Comparison of ENCODE assay signal across 8 mouse cellular contexts in genomic region chr5:129501671-129502070, GRCm38 (mm10). TPM values are rescaled to one million over a fixed set of nuclear protein-coding genes. Genes with fewer than 3 reads are reported as not detected.
DNase-seq lines count a peak whose midpoint lies in the region; ATAC-seq and TF ChIP-seq lines count a peak whose summit lies in the region.

No protein-coding gene starts in this region.

- intact Hi-C loops in heart, postnatal 25 days (cut with DNase I), result loop anchor here (2.0 to 5.0 kb wide), 3 partner anchors 21 to 84 kb away; partner anchors contain the start of gene Mmp17

- 0 out of 2 replicates have a peak, but pooled peaks cover 3% of the 10 kb centered on the region for H3K27me3 ChIP-seq in heart, embryonic 10.5 days (ENCODE audit: insufficient read depth, poor library complexity, severe bottlenecking)
- H3K27me3 ChIP-seq in G1E (ENCODE audit: insufficient read depth, low read length), result peaks cover 3% of the 10 kb centered on the region; the same call in 1 of the 2 replicates
- no peaks in the 10 kb centered on the region for H3K27me3 ChIP-seq in intestine, postnatal 0 days (replicated peaks; ENCODE audit: control insufficient read depth, insufficient read depth, low read length)
- H3K27me3 ChIP-seq in stomach, embryonic 15.5 days (replicated peaks), result no peaks in the 10 kb centered on the region

- H3K36me3 ChIP-seq in heart, embryonic 10.5 days, result peaks cover 32% of the 10 kb centered on the region
- peaks cover 41% of the 10 kb centered on the region for H3K36me3 ChIP-seq in G1E (replicated peaks)
- peaks cover 26% of the 10 kb centered on the region for H3K36me3 ChIP-seq in intestine, postnatal 0 days (ENCODE audit: control insufficient read depth, insufficient read depth)
- peaks cover 28% of the 10 kb centered on the region for H3K36me3 ChIP-seq in macrophage (ENCODE audit: inconsistent target)
- peaks cover 19% of the 10 kb centered on the region; the same call in 1 of the 2 replicates for H3K36me3 ChIP-seq in stomach, embryonic 15.5 days

- H3K9ac ChIP-seq in intestine, postnatal 0 days (ENCODE audit: low read depth, low read length), result peak overlapping the region; percentile 88
- peak overlapping the region; percentile 98 for H3K9ac ChIP-seq in stomach, embryonic 15.5 days

- peaks cover 33% of the 10 kb centered on the region for H3K79me2 ChIP-seq in macrophage (ENCODE audit: inconsistent target)

- no peak for DNase-seq in heart, embryonic 10.5 days (ENCODE audit: low spot score)
- DNase-seq in heart, postnatal 25 days (ENCODE audit: low spot score), result no peak
- DNase-seq in G1E (ENCODE audit: low spot score), result peak; percentile 45
- DNase-seq in right cerebral cortex, adult 18-20 months, result no peak

- no peaks in the 10 kb centered on the region for H3K9me3 ChIP-seq in heart, embryonic 10.5 days
- H3K9me3 ChIP-seq in G1E (replicated peaks), result no peaks in the 10 kb centered on the region
- no peaks in the 10 kb centered on the region for H3K9me3 ChIP-seq in intestine, postnatal 0 days (ENCODE audit: control insufficient read depth)
- H3K9me3 ChIP-seq in stomach, embryonic 15.5 days, result no peaks in the 10 kb centered on the region

- peak overlapping the region; percentile 99 for H3K4me3 ChIP-seq in heart, embryonic 10.5 days
- H3K4me3 ChIP-seq in G1E (ENCODE audit: low read depth, low read length), result peak overlapping the region; percentile 94
- peak overlapping the region; percentile 86 for H3K4me3 ChIP-seq in intestine, postnatal 0 days (ENCODE audit: low read depth, low read length)
- peak overlapping the region; percentile 83 for H3K4me3 ChIP-seq in macrophage (ENCODE audit: inconsistent target)
- H3K4me3 ChIP-seq in stomach, embryonic 15.5 days (replicated peaks), result peak overlapping the region; percentile 98

- TF ChIP-seq CTCF in G1E (IDR thresholded peaks at IDR 0.05; ENCODE audit: low read depth, low read length), result no peak
- TF ChIP-seq CTCF in intestine, postnatal 0 days (IDR thresholded peaks at IDR 0.05; ENCODE audit: low read depth), result no peak

- H3K4me1 ChIP-seq in heart, embryonic 10.5 days, result peaks cover 12% of the 10 kb centered on the region
- peaks cover 21% of the 10 kb centered on the region for H3K4me1 ChIP-seq in G1E (ENCODE audit: insufficient read depth, low read depth, low read length)
- no peaks in the 10 kb centered on the region for H3K4me1 ChIP-seq in intestine, postnatal 0 days (replicated peaks; ENCODE audit: control insufficient read depth, insufficient read depth, low read length)
- peaks cover 7% of the 10 kb centered on the region for H3K4me1 ChIP-seq in stomach, embryonic 15.5 days

- no peak for ATAC-seq in G1E (ENCODE audit: extremely low read depth, insufficient number of reproducible peaks, low FRiP score, poor library complexity, severe bottlenecking)
- ATAC-seq in erythroblast, adult 5-6 weeks (replicated peaks; ENCODE audit: low FRiP score, poor library complexity, severe bottlenecking), result peak; percentile 34
- peak; percentile 58 for ATAC-seq in intestine, postnatal 0 days
- ATAC-seq in stomach, embryonic 15.5 days (ENCODE audit: insufficient read depth, low FRiP score, low read depth), result peak; percentile 57

- WGBS in heart, embryonic 10.5 days, result 1% methylated on average over 44 of the region's 44 CpGs
- 1% methylated on average over 34 of the region's 44 CpGs for WGBS in intestine, postnatal 0 days
- WGBS in macrophage (ENCODE audit: missing documents), result under 1% methylated on average over 44 of the region's 44 CpGs
- WGBS in stomach, embryonic 15.5 days, result under 1% methylated on average over 44 of the region's 44 CpGs

- H3K27ac ChIP-seq in heart, embryonic 10.5 days, result peak overlapping the region; percentile 97
- H3K27ac ChIP-seq in intestine, postnatal 0 days (ENCODE audit: low read depth, low read length), result peak overlapping the region; percentile 47; the same call in 1 of the 2 replicates
- peak overlapping the region; percentile 93; the same call in 1 of the 2 replicates for H3K27ac ChIP-seq in macrophage
- H3K27ac ChIP-seq in stomach, embryonic 15.5 days, result peak overlapping the region; percentile 64; the same call in 1 of the 2 replicates

- H3K4me2 ChIP-seq in intestine, postnatal 0 days (replicated peaks; ENCODE audit: low read depth), result peak overlapping the region; percentile 95
- peak overlapping the region; percentile 88 for H3K4me2 ChIP-seq in stomach, embryonic 15.5 days

RNA-seq across cellular contexts. Expression of gene Sfswap, which starts 0.7 kb away (rescaled TPM):
- 27.7 and 40.3 TPM in 2 replicates for polyA plus RNA-seq in heart, embryonic 10.5 days (2016; fragmentation: Nextera tagmentation; extraction: Ambion mirVana)
- 10 to 100 TPM; 30.3 to 33.7 TPM for total RNA-seq in heart, postnatal 25 days (2021)
- total RNA-seq in G1E (2014; fragmentation: Nextera tagmentation) (190 and 216 TPM in 2 replicates), G1E (2017) (78.5 and 83.4 TPM in 2 replicates)
- polyA plus RNA-seq in G1E (2012) (90.5 and 91.0 TPM in 2 replicates), macrophage (2018) (25.2 to 54.6 TPM (median 31.2 TPM) in 3 replicates)
- 27.3 and 38.5 TPM in 2 replicates for total RNA-seq in erythroblast, adult 5-6 weeks (2015; ENCODE audit: low replicate concordance)
- total RNA-seq in erythroblast, adult 5-6 weeks (2017; ENCODE audit: low replicate concordance), result 62.3 and 91.0 TPM in 2 replicates
- polyA plus RNA-seq in intestine, postnatal 0 days (2015; fragmentation: Nextera tagmentation; extraction: Ambion mirVana), result 19.4 and 19.8 TPM in 2 replicates
- total RNA-seq in macrophage (2018; cell fraction: chromatin; rRNA removed), result 100 to 1,000 TPM; 303 to 487 (median 343) TPM
- total RNA-seq in macrophage (2018; cell fraction: cytosol; rRNA removed), result 10 to 100 TPM; 21.7 to 45.7 (median 29.6) TPM
- 100 to 1,000 TPM; 130 to 321 (median 178) TPM for total RNA-seq in macrophage (2018; cell fraction: nucleus; rRNA removed)
- polyA plus RNA-seq in stomach, embryonic 15.5 days (2015; fragmentation: Nextera tagmentation; extraction: Ambion mirVana), result 38.8 and 40.6 TPM in 2 replicates

Comparison
In these comparisons a context has a peak if more than half of its experiments do, and no peak if none do; other contexts are left out.
1. H3K27ac ChIP-seq: peak in every context shown above with its lines; median percentile 97 in heart, embryonic 10.5 days; 93 in macrophage; 64 in stomach, embryonic 15.5 days; 47 in intestine, postnatal 0 days.